Mouse (Mus musculus) spleen, adult 2 months (tissue): ENCODE results near the gene 2700097O09Rik.

Source experiments
- CTCF ChIP-seq: fragments of 200-500 bp; IDR thresholded peaks from 2 replicates; pipeline ENCODE4 v1.5.1; 2011; ENCODE audit warnings: mild to moderate bottlenecking, inconsistent platforms; ENCODE audit not compliant: insufficient read depth, insufficient read length, insufficient replicate concordance; ENCODE audit errors: extremely low read depth
- POLR2A ChIP-seq: fragments of 200-500 bp; IDR thresholded peaks from 2 replicates; pipeline ENCODE4 v1.6.1; 2011; ENCODE audit warnings: low read depth, low read length, inconsistent platforms

- TF ChIP-seq CTCF (no peak), POLR2A (no peak)
These were observed 26.6 kb downstream of the 2700097O09Rik start for GRCm38 (mm10) chr12:55053267-55053666.
